Mouse (Mus musculus): ENCODE results near the gene Cdc14a.

DNA sequence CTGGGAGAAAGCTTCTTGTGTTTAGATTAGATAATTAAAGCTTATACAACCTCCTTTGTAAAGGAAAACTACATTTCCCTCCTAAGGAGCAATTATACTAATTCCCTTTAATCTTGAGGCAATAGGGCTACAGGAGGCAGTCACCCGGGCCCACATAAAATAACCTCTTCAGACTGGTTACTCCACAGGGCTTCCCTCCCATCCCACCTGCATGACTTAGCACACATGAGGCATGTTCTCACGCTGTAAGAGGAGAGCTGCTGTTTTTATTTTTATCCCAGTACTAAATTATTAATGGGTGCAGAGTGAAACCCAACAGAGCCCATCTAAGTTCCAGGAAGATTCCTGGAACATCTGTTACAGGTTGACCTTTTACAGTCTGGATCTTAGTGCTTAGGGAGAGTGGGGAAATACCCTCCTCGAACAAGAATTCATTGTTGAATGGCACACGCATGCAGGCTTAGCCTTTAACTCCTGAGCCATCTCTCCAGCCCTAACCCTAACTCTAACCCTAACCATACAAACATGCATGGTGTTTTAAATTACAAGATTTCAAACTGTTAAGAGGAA, 54.9 kb downstream of the Cdc14a start:
- TF ChIP-seq POLR2A (IDR thresholded peaks at IDR 0.05; ENCODE audit: low read depth, low read length) (no peak), CTCF (IDR thresholded peaks at IDR 0.05; ENCODE audit: extremely low read depth, insufficient read depth, insufficient read length, insufficient replicate concordance) (no peak)
